Mouse (Mus musculus) stomach, postnatal 0 days (tissue): Measurements from ENCODE around the gene Dhx29.

Source experiments
- CTCF ChIP-seq: IDR thresholded peaks from 2 replicates; pipeline ENCODE4 v1.5.1; 2016; ENCODE audit warnings: antibody characterized with exemption, low read depth, mild to moderate bottlenecking, moderate library complexity
- EP300 ChIP-seq: optimal IDR thresholded peaks from 2 replicates; pipeline ENCODE3; 2016; ENCODE audit warnings: antibody characterized with exemption

DNA sequence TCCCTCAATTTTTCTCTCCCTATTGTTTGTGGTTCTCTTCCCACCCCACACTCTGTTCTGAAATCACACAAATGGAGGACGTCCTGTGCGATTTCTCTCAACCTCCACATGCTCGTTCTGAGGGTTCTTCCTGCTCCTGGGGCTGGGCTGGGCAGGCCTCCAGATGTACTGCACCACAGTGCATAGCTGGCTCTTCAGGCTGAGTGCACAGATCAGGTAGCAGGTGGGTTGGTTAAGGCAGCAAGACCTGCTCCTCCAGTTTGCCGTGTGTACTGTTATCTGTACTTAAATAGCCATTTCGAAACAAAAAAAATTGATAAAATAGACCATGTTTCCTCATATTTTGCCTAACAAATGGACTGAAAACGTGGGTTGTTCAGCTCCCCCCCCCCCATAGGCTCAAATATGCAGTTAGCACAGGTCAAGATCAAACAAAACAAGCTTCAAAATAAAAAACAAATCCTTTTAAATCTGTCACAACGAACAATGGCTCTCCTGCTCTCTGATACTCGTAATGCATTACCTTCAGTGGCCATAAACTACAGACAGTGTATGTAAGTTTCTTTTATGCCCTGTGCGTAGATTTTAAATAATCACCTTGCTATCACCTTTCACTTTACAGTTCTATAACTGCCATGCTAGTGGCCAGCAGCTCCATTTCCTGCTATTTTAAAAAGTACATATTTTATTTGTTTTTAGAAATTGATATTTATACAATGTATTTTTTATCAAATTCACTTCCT lies 73.5 kb downstream of the Dhx29 start:
- no peak for TF ChIP-seq CTCF
- no peak for TF ChIP-seq EP300
